Mouse (Mus musculus): Measurements from ENCODE around the gene Xylb.
A peak's percentile ranks its signal among the peaks of the same experiment; 100 is the strongest.
"Not testable (repeated sequence)": the region's sequence is repeated elsewhere in the genome, so short reads cannot be mapped to it uniquely, and the experiment has no call there.

The Xylb gene

DNA sequence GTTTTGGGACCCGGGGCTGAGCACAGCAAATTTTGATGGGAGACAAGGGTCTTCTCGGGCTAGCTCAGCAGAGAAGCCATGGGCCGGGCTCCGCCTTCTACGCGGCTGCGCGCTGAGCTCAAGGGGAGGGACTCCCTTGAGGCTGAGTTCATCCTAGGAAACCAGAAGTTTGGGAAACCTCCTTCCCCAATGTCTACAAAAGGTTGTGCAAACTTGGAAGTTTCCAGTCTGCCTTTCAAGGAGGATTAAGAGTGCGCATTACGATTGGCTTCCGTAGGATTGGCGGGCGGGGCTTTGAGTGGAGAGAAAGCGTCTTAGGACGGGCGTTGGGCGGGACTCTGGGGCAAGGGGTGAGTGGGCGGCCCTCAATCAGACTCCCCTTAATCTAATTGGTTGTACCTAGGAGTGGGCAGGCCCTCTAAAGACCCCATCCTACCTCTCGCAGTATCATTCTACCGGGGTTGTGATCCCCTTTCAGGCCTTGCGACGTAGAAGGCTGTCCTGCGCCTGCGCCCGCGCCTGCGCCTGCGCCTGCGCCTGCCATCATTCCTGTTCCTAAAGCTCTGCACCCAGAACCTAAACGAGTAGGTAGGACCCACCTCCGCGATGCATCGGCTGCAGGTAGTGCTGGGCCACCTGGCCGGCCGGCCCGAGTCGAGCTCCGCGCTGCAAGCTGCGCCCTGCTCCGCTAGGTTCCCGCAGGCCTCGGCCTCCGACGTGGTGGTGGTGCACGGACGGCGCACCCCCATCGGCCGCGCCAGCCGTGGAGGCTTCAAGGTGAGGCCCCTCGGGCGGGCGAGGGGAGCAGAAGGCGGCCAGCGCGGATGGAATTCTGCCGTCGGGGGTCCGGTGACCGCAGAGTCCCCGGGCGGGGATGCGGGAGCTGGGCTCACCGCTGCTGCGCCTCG, 16.0 kb upstream of the Xylb start, which contains the start of gene Myd88:
TSS of gene Myd88 (minus strand) at position 503 of the 908 bp plus-strand sequence.
- DNase-seq (ENCODE audit: low read depth, low spot score) = peak; percentile 85

DNA sequence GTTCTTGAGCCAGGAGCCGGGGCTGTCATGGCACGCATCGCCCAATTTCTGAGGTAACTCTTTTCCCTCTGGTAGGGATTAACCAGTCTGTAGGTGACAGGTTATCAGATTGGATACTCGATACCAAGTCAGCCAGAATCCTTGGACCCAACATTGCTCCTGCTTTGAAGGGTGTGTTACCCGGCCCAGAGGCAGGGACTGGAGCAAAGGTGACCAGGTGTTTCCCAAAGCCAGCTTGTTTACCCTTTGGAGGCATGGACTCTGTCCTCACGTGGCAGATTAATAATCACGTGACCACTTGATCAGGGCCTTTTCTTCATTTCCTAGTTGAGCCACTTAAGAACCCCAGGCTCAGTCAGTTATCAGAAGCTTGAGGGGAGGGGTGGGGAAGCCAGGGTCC, 14.5 kb upstream of the Xylb start:
- DNase-seq (ENCODE audit: low read depth, low spot score) = no peak

DNA sequence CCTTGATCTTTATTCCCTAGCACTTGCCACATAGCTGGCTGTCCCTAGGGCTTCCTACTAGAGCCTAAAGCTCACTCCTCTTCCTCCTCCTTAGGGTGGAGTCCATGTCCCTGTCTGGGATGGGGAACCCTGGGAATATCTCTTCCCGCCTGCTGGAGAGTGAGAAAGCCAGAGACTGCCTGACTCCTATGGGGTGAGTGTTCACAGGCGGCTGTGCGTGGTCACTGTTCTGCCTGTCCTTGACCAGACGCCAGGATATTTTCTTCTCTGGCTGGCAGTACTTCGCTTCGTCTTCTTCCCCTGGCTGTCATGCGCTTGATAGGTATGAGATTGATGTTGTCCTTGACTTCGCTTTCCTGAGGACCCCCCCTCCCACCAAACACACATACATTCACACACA, 10.8 kb upstream of the Xylb start:
- DNase-seq (ENCODE audit: low read depth, low spot score) = no peak

GRCm38 (mm10) chr9:119350531-119350930, 6.7 kb upstream of the Xylb start:
- DNase-seq (ENCODE audit: low read depth, low spot score) = no peak

GRCm38 (mm10) chr9:119350947-119351705, 6.1 kb upstream of the Xylb start:
- no peak for DNase-seq (ENCODE audit: low read depth, low spot score)

- DNase-seq (ENCODE audit: low read depth, low spot score) = no peak
Observed at GRCm38 (mm10) chr9:119352060-119352459, 5.1 kb upstream of the Xylb start.

- no peak for DNase-seq (ENCODE audit: low read depth, low spot score)
Observed at GRCm38 (mm10) chr9:119353926-119354325, 3.3 kb upstream of the Xylb start.

DNA sequence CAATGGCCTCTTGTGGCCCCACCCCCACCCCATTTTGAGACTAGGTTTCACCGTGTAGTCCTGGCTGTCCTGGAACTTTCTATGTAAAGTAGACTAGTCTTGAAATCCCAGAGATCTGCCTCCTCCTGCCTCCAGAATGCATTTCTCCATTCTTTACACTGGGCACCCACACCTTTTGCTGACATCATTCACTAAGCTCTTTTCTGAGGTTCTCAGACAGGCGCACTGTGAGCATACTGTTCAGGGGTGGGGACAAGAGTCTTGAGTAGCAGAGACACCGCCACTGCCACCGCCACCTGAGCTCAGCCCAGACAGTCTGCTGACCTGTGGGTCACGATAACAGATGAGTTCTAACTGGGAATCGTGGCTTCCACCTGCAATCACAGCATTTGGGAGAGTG, 1.2 kb upstream of the Xylb start:
- DNase-seq (ENCODE audit: low read depth, low spot score) = no peak

DNA sequence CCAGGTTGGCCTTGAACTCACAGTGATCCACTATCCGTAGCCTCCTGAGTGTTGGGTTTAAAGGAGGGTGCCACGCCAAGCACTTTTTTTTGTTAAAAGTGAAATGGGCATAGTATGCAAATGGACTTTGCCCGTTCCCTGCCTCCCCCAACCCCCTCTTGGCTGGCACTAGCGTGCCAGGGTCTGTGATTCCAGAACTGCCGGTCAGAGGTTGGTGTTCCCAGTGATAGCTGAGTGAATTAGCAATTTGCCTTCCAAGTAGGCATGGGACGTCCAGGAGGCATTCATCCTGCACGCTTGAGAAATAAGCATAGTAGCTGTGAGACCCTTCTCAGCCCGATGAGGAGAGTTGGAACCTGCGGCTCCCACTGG, 863 bp downstream of the Xylb start:
- no peak for DNase-seq (ENCODE audit: low read depth, low spot score)

DNA sequence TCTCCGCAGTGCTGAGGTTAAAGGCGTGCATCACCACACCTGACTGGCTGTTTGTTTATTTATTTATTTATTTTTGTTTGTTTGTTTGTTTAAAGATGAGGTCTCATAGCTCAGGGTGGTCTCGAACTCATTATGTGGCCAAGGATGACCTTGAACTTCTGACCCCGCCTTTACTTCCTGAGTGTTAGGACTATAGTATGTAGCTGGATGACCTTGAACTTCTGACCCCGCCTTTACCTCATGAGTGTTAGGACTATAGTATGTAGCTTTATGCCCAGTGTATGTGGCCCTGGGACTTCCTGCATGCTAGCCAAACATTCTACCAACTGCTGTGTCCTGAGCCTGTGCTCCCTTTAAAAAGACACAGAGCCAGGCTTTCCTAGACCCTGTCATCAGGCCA, 4.2 kb downstream of the Xylb start:
- DNase-seq (ENCODE audit: low read depth, low spot score) = no peak

GRCm38 (mm10) chr9:119363229-119363628, 6.0 kb downstream of the Xylb start:
- DNase-seq (ENCODE audit: low read depth, low spot score) = no peak

DNA sequence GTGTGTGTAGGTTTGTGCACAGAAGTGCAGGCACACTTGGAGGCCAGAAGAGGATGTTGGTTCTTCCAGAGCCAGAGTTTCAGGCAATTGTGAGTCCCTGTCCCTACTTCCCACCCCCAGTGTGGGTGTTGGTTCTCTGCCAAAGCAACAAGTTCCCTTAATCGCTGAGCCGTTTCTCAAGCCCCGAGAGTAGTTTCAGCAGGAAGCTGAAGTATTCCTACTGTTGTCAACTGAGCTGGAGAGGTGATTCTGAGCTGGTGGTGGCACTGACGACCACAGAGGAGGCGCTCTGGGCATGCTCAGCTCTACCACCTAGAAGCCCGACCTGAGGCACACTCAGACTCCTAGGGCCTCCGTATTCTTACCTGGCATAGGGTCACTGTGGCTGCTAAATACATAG, 8.1 kb downstream of the Xylb start, which contains the start of gene Slc22a14:
TSS of gene Slc22a14 (minus strand) at position 270 of the 400 bp plus-strand sequence.
- no peak for DNase-seq (ENCODE audit: low read depth, low spot score)

- no peak for DNase-seq (ENCODE audit: low read depth, low spot score)
Observed at GRCm38 (mm10) chr9:119368367-119368766, 11.2 kb downstream of the Xylb start.

DNA sequence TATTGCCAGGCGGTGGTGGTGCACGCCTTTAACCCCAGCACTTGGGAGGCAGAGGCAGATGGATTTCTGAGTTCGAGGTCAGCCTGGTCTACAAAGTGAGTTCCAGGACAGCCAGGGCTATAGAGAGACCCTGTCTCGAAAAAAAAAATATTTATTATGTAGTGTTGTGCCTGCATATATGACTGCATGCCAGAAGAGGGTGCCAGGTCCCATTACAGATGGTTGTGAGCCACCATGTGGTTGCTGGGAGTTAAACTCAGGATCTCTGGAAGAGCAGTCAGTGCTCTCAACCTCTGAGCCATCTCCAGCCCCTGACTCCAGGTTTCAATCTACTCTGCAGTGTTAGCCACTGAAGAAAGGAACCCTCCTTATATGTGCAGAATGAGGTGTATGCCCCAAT, 13.6 kb downstream of the Xylb start:
- not testable (repeated sequence) for DNase-seq (ENCODE audit: low read depth, low spot score)

- DNase-seq (ENCODE audit: low read depth, low spot score) = no peak
Observed at GRCm38 (mm10) chr9:119371251-119371650, 14.1 kb downstream of the Xylb start.

- DNase-seq (ENCODE audit: low read depth, low spot score) = no peak
Observed at GRCm38 (mm10) chr9:119375008-119375407, 17.8 kb downstream of the Xylb start.

- no peak for DNase-seq (ENCODE audit: low read depth, low spot score)
Observed at GRCm38 (mm10) chr9:119375556-119375955, 18.4 kb downstream of the Xylb start.

DNA sequence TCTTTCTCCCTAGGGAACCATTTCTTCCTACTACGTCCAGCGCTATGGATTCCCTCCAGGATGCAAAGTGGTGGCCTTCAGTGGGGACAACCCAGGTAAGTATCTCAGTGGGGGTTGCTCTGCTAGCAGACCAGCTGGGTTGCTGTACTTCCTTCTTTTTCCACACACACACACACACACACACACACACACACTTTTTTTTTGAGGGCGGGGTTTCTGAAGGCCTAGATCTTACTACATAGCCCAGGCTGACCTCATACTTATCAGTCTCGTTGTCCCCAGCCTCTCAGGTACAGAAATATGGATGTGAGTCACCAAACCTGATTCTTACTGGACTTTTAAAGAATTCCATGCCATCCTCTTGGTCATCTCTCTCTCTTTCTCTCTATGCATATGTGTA, 21.1 kb downstream of the Xylb start:
- no peak for DNase-seq (ENCODE audit: low read depth, low spot score)

DNA sequence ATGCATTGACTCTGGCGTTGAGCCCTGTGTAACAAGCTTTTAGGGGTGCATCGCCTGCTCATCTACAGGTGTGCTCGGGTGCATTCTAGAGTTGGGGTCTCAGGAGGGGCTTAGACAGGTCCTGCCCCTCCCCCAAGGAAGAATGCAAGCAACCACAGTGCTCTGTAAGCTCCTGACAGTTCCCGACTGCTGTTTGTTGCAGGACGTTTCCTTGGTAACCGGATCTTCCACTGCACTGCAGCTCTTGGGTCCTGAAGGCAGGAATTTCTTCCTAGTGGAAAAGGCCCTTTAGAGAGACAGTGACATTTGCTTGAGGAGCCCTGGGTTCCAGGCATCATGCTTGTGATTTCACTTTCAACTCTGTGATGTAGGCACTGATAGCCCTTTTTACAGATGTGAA, 25.4 kb downstream of the Xylb start:
- DNase-seq (ENCODE audit: low read depth, low spot score) = no peak

GRCm38 (mm10) chr9:119388956-119389355, 31.8 kb downstream of the Xylb start:
- DNase-seq (ENCODE audit: low read depth, low spot score) = no peak

DNA sequence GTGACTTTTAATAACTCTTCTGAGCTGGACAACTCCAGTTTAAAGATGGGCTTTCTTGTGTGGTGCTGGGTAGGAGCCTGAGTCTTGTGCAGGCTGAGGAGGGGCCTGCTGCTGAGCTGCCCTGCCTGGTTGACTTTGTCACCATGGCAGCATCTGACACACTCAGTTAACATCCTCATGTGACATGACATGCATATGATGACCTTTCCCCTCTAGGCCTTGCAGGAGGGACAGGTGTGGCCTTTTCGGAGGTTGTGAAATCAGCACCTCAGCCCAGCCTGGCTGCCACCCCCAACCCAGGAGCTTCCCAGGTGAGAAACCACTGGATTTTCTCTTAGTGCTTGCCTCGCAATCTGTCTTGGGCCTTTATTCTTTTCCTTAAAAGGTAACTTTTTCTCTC, 33.0 kb downstream of the Xylb start:
- DNase-seq (ENCODE audit: low read depth, low spot score) = no peak

GRCm38 (mm10) chr9:119394808-119395207, 37.6 kb downstream of the Xylb start:
- no peak for DNase-seq (ENCODE audit: low read depth, low spot score)

- no peak for DNase-seq (ENCODE audit: low read depth, low spot score)
Observed at GRCm38 (mm10) chr9:119401351-119401750, 44.2 kb downstream of the Xylb start.

Measured in retina, postnatal 7 days (tissue).